Mouse (Mus musculus): ENCODE results near the gene Ttc41. TPM values are rescaled to one million over a fixed set of nuclear protein-coding genes. Genes with fewer than 3 reads are reported as not detected.

The Ttc41 gene
- polyA plus RNA-seq, 1 experiment = 1.7 TPM

DNA sequence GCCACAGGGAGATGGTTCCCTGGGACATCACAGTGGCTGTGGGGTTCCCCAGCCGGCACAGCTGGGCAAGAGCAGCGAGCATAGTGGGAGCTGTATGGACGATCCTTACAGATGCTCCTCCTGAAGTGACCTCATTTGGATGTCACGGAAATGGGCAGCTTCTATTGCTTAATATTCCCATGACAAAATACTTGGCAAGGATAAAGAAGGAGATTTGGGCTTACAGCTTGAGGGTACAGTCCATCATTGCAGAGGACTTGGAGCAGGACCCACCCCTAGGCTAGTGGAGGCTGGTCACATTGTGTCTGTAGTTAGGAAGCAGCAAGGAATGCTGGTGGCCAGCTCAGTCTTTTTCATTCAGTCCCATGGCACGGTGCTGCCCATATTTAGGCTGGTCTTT lies 105.0 kb downstream of the Ttc41 start:
- H3K27ac ChIP-seq (ENCODE audit: insufficient read depth, low read length) = no peak overlapping the region
- no peak for TF ChIP-seq POLR2A (IDR thresholded peaks at IDR 0.05; ENCODE audit: extremely low read depth, insufficient read depth, low read length)
- no peak for TF ChIP-seq CTCF (IDR thresholded peaks at IDR 0.05; ENCODE audit: extremely low read depth, insufficient read depth, low read length)
- H3K4me1 ChIP-seq (ENCODE audit: control insufficient read depth, insufficient read depth, low read length) = peaks cover 6% of the 10 kb centered on the region
- no peak overlapping the region for H3K4me3 ChIP-seq (ENCODE audit: insufficient read depth, low read length)

DNA sequence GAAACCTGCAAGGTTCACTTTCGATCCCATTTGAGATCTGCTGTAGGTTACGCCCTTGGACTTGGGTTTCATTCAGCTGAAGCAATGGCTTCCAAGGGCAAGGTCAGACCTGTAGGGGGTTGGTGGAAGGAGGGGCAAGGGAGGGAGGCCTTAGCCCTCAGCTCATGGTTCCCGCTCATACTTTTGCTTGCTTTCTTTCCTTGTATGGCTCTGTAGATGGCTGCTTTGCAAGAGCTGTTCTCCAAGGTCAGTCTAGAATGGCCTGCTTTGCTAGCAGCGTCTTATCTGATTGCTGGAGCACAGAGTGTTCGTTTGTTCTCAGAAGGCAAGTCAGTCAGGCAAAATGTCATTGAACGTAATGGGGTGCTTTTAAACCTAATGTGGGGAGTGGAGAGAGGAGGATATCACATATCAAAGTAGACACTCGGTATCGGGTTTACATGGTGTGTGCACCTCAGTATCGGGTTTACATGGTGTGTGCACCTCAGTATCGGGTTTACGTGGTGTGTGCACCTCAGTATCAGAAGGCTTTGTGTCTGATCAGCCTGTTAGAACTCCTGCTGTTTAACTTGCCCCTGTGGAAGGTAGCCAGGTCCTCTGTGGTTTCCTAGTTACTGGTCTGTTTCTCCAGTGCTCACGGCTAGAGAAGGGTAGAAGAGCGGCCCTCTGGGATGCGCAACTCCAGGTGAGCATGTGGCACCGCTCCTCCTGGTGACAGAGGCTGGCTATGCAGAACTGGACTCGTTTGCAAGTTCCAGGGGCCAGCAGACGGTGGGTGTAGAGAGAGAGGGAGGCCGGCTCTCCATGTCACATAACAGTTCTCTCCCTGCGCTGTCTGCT lies 108.9 kb downstream of the Ttc41 start:
- H3K4me1 ChIP-seq (ENCODE audit: control insufficient read depth, insufficient read depth, low read length) = peaks cover 7% of the 10 kb centered on the region
- H3K4me3 ChIP-seq (ENCODE audit: insufficient read depth, low read length) = no peak overlapping the region
- H3K27ac ChIP-seq (ENCODE audit: insufficient read depth, low read length) = no peak overlapping the region
- TF ChIP-seq CTCF (IDR thresholded peaks at IDR 0.05; ENCODE audit: extremely low read depth, insufficient read depth, low read length) (no peak), POLR2A (IDR thresholded peaks at IDR 0.05; ENCODE audit: extremely low read depth, insufficient read depth, low read length) (no peak)

DNA sequence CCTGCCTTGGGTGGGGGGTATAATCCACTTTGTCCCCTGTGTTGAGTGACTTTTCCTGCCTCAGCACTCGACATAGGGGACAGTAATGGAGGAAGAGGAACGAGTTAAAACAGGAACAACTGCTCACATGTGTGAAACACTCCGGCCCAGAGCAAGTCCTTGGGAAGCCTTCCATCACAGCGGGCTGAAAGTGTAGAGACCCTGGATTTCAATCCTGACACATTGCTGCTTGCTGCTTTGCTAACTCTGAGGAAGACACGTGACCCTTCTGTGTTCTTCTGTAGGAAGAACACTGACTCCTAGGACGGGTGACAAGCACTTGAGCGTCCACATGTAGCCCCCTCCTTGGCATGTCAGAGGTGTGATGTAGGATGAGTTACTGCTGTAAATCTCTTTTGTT lies 109.5 kb downstream of the Ttc41 start:
- no peak for TF ChIP-seq CTCF (IDR thresholded peaks at IDR 0.05; ENCODE audit: extremely low read depth, insufficient read depth, low read length)
- TF ChIP-seq POLR2A (IDR thresholded peaks at IDR 0.05; ENCODE audit: extremely low read depth, insufficient read depth, low read length) = no peak
- H3K4me1 ChIP-seq (ENCODE audit: control insufficient read depth, insufficient read depth, low read length) = peaks cover 5% of the 10 kb centered on the region
- H3K4me3 ChIP-seq (ENCODE audit: insufficient read depth, low read length) = no peak overlapping the region
- H3K27ac ChIP-seq (ENCODE audit: insufficient read depth, low read length) = no peak overlapping the region

DNA sequence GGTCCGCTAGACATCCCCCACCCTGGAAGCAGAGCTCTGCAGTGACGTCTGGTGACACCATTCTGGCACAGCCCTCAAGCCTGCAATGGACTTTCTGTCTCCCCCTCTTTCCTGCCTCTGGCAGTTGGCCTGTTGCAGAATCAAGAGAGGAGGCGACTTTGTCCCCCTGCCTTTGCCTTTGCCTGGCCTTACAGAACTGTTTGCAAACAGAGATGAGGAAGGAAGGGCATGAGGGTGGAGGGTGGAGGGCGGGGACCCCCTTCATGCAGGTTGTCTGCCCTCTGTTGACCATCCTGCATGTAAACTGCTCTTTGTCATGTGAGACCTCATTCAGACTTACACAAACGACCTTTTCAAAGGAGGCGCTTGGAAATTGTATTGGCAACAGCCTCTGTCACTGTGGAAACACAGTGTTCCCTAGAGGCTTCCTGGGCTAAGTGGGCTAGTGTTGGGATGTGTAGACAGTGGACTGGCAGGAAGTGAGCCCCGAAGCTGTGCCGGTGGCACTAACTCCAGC lies 114.1 kb downstream of the Ttc41 start:
- TF ChIP-seq CTCF (IDR thresholded peaks at IDR 0.05; ENCODE audit: extremely low read depth, insufficient read depth, low read length) = no peak
- Histone ChIP-seq H3K4me1 (ENCODE audit: control insufficient read depth, insufficient read depth, low read length) (peaks cover 6% of the 10 kb centered on the region), H3K27ac (ENCODE audit: insufficient read depth, low read length) (peak overlapping the region; percentile 56), H3K4me3 (ENCODE audit: insufficient read depth, low read length) (no peak overlapping the region)

DNA sequence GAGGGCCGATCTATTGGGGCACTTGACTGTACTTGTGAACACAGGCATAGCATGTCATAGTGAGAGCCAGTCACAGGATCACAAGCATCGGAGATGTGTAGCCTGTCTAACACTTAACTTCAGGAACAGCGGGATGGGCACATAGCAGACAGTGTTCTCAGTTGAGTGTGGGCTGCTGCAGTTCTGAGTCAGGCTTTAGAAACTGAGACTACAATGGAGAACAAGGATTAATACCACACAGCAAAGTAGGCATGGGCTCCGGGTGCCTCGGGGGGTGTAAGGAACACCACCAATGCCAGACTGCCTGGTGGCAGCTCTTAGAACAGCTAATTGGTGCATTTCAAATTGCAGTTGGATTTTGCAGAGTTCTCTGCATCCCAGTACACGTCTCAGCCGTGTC lies 115.4 kb downstream of the Ttc41 start:
- Histone ChIP-seq H3K4me3 (ENCODE audit: insufficient read depth, low read length) (no peak overlapping the region), H3K4me1 (ENCODE audit: control insufficient read depth, insufficient read depth, low read length) (peaks cover 8% of the 10 kb centered on the region), H3K27ac (ENCODE audit: insufficient read depth, low read length) (no peak overlapping the region)
- TF ChIP-seq POLR2A (IDR thresholded peaks at IDR 0.05; ENCODE audit: extremely low read depth, insufficient read depth, low read length) (no peak), CTCF (IDR thresholded peaks at IDR 0.05; ENCODE audit: extremely low read depth, insufficient read depth, low read length) (no peak)

DNA sequence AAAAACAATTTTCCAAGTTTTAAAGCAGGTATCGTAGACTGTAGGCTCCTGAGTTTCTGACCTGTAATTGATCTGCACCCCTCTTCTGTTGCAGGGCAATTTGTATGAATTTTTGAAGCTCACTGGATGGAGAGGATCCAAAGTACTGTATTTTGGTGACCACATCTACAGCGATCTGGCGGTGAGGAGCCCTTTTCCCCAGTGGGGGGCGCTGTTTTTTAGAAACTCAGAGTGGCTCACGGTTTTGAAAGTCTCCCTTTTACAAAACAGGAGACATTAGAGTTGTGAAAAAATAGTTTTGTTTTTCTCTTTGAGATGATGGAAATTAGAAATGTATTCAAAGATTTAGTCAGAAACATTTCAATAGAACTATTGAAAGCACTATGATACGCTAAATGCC lies 118.5 kb downstream of the Ttc41 start:
- H3K4me1 ChIP-seq (ENCODE audit: control insufficient read depth, insufficient read depth, low read length) = peaks cover 6% of the 10 kb centered on the region
- no peak overlapping the region for H3K27ac ChIP-seq (ENCODE audit: insufficient read depth, low read length)
- TF ChIP-seq CTCF (IDR thresholded peaks at IDR 0.05; ENCODE audit: extremely low read depth, insufficient read depth, low read length) = no peak
- no peak for TF ChIP-seq POLR2A (IDR thresholded peaks at IDR 0.05; ENCODE audit: extremely low read depth, insufficient read depth, low read length)
- no peak overlapping the region for H3K4me3 ChIP-seq (ENCODE audit: insufficient read depth, low read length)

DNA sequence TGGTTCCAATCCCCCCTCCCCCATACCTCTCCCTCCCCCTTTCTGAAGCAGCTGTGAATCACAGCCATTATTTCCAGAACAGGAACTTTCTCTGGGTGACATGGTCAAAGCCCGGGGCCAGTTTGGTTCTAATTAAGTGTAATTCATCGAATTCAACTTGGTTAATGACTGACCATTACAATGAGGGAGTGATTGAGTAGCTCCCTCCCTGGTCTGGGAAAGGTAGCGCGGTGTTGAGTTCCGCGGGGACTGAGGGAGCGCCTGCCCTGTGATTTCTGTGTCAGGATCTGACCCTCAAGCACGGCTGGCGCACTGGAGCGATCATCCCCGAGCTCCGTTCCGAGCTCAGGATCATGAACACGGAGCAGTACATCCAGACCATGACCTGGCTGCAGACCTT lies 119.3 kb downstream of the Ttc41 start:
- TF ChIP-seq POLR2A (IDR thresholded peaks at IDR 0.05; ENCODE audit: extremely low read depth, insufficient read depth, low read length) (no peak), CTCF (IDR thresholded peaks at IDR 0.05; ENCODE audit: extremely low read depth, insufficient read depth, low read length) (no peak)
- Histone ChIP-seq H3K4me3 (ENCODE audit: insufficient read depth, low read length) (no peak overlapping the region), H3K4me1 (ENCODE audit: control insufficient read depth, insufficient read depth, low read length) (peaks cover 4% of the 10 kb centered on the region), H3K27ac (ENCODE audit: insufficient read depth, low read length) (no peak overlapping the region)

DNA sequence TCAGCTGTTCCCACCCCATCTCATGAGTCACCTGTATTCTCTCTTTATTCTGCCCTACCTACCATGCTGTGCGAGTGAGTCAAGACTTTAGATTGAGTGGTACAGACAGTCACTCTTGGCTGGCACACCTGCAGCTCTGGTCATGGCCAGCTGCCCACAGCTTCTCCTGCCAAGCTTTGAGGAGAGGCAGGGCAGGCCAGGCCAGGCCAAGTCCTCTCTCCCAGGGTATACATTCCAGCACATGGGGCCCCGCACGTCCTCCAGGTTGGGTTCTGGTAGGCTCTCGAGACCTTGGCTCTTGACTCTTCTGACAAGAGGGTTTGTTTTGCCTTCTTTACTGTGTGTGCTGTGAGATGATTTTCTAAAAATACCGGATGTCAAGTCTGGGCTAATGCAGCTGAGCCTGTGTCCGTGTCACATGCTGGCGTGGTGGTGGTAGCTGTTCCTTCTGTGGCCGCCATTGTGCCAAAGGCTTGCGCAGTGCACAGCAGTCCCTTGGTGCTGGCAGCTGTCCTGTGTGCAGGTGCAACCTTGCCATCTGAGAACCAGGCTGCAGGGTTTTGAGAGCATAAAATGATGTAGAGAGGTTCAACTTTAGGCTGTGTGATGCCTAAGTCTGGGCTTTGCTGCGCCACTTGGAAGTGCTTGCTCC lies 120.4 kb downstream of the Ttc41 start:
- Histone ChIP-seq H3K4me3 (ENCODE audit: insufficient read depth, low read length) (no peak overlapping the region), H3K27ac (ENCODE audit: insufficient read depth, low read length) (no peak overlapping the region), H3K4me1 (ENCODE audit: control insufficient read depth, insufficient read depth, low read length) (peaks cover 4% of the 10 kb centered on the region)
- TF ChIP-seq POLR2A (IDR thresholded peaks at IDR 0.05; ENCODE audit: extremely low read depth, insufficient read depth, low read length) = no peak
- TF ChIP-seq CTCF (IDR thresholded peaks at IDR 0.05; ENCODE audit: extremely low read depth, insufficient read depth, low read length) = no peak

Other genes with a start within 250 kb of the Ttc41 start
- 7.1 and 7.5 TPM in 2 replicates for gene Syn3, start 206.9 kb upstream of the Ttc41 start, polyA plus RNA-seq (2012; rRNA removed)
- 185 and 189 TPM in 2 replicates for gene Hsp90b1, start 302 bp upstream of the Ttc41 start, polyA plus RNA-seq (2012; rRNA removed)
- gene Gm49358, start 58.2 kb downstream of the Ttc41 start, polyA plus RNA-seq (2012; rRNA removed) = not detected in 2 replicates
- gene Nt5dc3, start 73.2 kb downstream of the Ttc41 start, polyA plus RNA-seq (2012; rRNA removed) = 49.3 and 54.6 TPM in 2 replicates

Measured in cortical plate, adult 2 months (tissue).